Mouse (Mus musculus) left cerebral cortex, postnatal 4 days (tissue): ENCODE results near the gene Cfc1. TPM values are rescaled to one million over a fixed set of nuclear protein-coding genes. Genes with fewer than 3 reads are reported as not detected.
A peak's percentile ranks its signal among the peaks of the same experiment; 100 is the strongest.

Experiments used
- DNase-seq: peaks from one replicate; pipeline ENCODE4 v3.0.0-alpha.2; 2022
- intact Hi-C: fragments of 180-260 bp; cut with DNase I; formaldehyde crosslinking; loops from one replicate; pipeline ENCODE4 v1.15.1; 2025
- total RNA-seq, 2 experiments: library from RNA; stranded (reverse); gene quantifications; 2 replicates each; pipeline ENCODE4 v1.2.3; 2021

Gene Cfc1
- total RNA-seq, 2 experiments from 2014 or later, result not detected

DNA sequence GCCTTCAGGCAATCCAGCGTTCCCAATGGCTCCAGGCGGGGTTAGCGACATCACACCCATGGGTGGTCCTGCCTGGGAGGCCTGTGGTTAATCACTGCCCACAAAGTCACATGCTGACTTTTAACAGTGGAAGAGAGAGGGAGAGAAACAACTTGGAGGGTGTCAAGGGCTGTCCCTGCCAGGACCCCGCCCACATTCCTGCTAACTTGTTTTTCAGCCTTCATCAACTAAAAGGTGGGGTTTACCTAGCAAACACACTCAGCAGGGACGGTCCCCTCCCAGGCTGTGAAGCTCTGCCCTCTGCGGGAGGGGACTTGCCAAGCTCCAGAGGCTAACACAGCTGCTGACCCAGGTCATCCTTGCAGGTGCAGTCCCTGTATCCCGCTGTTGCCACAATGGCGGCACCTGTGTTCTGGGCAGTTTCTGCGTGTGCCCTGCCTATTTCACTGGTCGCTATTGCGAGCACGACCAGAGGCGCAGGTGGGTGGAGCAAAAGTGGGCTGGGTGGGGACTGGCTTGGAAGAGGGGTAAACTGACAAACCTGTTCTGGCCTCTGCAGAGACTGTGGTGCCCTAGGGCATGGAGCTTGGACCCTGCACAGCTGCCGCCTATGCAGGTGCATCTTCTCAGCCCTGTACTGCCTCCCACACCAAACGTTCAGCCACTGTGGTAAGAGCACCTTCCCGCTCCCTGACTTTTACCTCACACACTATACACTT lies 1.5 kb downstream of the Cfc1 start:
- no peak for DNase-seq
- intact Hi-C loops, result no loop called here

DNA sequence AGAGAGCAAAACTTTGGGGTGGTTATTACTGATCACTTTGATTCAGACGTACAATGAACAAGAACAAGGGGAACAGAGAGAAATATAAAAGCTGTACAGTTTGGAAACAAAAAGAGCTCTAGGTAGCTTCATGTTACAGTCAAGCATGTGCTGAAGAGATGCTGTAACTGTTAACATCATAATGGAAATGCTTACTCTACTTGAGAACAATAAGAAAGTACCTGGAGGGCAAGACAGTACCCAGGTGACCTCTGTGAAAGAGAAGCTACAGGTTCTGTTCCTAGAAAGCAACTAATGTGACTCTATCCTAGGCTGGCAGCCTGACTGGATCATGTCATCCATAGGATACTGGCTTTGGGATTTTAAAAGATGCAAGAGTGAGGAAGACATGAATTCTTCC lies 11.6 kb downstream of the Cfc1 start:
- intact Hi-C loops, result no loop called here
- no peak for DNase-seq

DNA sequence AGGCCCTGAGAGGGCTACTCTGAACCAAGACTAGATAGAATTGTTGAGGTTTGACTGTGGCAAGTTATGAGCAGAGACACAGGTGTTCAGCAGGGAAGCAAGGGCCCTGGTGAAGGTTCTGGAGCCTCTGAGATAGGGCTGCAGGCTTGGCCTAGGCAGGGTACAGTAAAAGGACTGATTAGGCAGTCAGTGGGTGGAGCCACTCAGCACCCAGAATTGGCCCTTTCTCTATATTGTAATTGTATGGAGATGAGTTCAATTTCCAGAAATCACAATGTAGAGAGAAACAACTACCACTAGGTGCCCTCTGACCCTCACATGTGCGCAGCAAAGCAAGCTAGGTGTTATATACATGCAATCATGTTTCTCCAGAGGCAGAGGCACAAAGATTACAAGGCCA lies 18.2 kb downstream of the Cfc1 start:
- DNase-seq, result no peak
- intact Hi-C loops, result no loop called here

DNA sequence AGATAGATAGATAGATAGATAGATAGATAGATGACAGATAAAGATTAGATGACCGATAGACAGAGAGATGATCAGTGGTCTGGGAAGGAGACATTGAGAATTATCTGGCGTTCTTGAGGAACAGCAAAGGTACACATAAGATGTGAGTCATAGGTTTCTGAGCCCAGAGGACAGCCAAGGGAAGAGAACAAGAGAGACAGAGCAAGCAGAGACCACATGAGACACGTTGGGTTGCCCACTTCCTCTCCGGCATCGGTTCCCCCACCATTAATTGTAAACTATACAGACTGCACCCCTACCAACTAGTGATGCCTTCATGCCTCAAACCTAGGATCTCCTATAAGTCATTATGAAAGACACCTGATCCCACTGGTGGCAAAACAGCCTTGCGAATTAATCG lies 18.8 kb downstream of the Cfc1 start:
- intact Hi-C loops, result no loop called here
- DNase-seq, result no peak

DNA sequence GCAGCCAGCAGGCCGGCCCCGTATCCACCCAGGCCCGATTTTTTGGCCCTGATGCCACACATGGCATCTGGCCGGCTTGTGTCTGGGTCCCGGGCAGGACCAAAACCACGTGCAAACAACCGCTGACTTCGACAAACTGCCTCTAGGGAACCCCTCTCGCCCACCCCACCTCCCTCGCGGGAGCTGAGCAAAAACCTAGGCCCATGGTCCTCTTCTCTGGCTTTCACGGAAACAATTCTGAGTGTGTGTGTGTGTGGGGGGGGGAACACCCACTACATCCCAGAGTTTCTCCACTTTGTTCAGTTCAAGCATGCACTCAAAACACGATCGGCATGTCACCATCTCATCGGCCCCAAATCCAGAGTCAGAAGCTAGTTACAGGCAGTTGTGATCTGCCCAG lies 25.4 kb downstream of the Cfc1 start, which contains the start of gene Prss40:
Gene Prss40 (minus strand): TSS at position 101 of the 400 bp plus-strand sequence.
- DNase-seq, result no peak
- intact Hi-C loops, result no loop called here

DNA sequence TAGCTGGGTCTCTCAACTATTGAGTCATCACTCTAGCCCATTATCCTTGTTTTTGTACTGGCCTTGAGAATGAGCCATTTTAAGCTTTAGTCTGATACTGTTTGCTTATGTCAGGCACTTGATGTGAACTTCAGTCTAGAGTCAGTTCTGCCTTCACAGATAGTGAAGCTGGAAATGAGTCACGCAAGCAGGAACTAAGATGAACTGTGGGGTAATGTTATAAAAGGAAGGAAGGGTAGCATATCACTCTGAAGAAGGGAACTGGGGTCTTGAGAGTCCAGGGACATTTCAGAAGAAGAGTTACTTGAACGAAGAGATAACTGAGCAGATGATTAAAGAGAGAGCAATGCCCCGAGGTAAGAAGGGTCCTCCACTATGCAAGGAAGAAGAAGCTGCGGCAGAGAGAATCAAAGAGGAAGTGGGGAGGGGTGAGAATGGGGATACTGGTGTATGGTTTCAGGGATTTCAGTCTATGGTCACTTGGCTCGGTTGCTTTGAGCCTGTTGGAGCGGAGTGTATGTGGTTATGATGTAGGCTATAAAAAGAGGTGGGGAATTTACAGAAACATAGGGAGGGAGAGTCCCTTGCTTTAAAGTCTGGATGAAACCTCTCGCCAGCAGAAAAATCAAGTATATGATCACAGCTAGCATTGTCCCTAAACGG lies 29.1 kb downstream of the Cfc1 start:
- no peak for DNase-seq
- intact Hi-C loops, result no loop called here

DNA sequence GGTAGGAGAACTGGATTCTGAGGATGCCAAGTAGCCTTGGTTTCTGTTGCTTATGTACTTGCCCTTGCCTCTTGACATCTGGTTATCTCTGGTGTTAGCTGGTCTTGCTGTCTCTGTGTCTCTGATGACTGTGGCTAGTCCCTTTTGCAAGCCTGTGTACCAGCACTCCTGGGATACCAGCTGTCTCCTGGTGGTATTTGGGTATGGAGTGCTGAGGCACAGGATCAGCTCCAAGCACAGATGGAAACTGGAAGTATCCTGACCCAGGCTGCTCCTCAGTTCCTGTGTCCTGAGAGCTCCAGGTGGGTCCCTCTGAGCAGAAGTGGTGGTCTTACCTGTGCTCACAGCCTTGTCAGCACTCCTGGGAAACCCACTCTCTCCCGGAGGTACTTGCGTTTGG lies 32.7 kb downstream of the Cfc1 start:
- intact Hi-C loops, result no loop called here

DNA sequence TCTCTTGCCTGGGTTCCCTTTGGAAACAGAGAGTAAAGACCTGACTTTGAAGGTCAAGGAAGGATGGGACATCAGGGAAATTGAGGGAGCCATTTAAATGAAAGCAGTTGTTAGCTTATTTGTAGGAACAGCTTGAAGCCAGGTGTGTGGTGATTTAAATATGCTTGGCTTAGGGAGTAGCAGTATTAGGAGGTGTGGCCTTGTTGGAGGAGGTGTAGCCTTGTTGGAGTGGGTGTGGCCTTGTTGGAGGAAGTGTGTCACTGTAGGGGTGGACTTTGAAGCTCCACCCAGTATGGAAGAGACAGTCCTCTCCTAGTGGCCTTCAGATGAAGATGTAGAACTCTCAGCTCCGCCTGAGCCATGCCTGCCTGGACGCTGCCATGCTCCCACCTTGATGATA lies 34.4 kb downstream of the Cfc1 start:
- intact Hi-C loops, result no loop called here

More for the DNA sequence above, 32.7 kb downstream of the Cfc1 start:
- no peak for DNase-seq

DNA sequence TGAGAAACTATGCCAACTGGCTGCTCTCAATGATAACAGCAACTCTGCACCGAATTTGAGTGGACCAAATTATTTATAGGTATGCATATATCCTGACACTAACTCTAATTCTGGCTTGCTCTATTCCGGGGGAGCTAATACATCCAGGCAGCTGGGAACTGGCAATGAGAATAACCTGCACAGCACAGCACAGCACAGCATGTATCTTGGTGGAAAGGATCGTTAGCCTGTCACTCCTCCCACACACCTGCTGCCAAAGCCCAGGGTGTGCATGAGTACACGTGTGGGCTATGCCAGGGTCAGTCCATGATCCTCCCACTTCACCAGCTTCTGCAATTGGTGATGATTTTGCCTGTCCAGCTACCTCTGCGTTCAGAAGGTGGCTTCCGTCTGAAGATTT lies 36.0 kb downstream of the Cfc1 start:
- intact Hi-C loops, result no loop called here
- no peak for DNase-seq

More for the DNA sequence above, 34.4 kb downstream of the Cfc1 start:
- DNase-seq, result no peak

DNA sequence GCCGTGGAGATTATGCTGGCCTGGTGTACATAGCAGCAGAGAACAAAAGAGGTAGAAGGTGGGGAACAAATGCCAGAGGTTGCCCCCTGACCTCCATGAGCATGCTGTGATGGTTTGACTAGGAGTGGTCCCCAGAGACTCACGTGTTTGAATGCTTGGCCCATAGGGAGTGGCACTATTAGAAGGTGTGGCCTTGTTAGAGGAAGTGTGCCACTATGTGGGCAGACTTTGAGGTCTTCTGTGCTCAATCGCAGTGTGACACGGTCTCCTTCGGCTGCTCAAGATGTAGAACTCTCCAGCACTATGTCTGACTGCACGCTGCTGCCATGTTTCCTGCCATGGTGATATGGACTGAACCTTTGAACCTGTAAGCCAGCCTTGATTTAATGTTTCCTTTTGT lies 37.8 kb downstream of the Cfc1 start:
- intact Hi-C loops, result no loop called here

DNA sequence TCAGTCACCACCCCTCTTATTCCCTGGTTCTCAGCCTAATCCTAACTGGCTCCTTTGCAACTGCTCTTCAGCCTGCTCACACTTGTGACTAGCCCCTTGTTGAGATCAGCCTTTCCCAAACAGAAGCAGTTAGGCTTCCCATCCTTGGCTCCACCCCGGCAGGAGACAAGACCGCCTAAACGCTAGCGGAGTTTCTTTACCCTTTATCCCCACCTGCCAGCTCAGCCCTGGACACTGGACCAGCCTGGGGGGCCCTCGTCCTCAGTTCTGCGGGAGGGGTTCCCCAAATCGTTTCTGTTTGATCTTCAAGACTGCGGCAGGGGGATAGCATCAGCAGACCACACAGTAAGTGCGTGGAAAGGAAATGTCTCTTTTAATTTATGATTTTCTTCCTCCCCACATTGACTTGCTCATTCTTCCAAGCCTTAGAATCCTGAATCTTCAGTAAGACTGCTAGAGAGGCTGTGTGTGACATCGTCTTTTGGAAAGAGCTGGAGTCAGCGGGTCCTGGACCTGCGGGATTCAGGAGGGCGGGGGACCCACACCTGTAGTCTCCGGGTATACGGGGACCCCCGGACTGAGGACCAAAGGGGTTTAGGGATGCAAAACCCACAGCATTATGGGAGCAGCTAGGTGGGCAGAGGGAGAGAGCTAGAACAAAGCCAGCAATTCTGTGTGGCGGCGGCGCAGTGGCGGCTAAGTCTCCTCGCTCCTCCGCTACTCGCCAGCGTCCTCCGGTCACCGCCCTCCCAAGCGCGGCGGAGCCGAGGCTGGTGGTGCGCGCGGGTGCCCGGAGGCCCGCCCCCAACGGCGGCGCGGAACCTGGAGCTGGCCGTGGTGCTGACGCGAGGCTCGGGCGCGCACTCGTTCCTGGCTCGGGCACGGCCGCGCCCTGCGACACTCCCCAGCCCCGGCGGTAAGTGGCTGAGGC lies 43.7 kb downstream of the Cfc1 start, which contains the start of gene Amer3:
Gene Amer3 (plus strand): TSS at position 807 of the 931 bp plus-strand sequence.
- peak; percentile 75 for DNase-seq
- intact Hi-C loops, result no loop called here

More for the DNA sequence above, 37.8 kb downstream of the Cfc1 start:
- no peak for DNase-seq

DNA sequence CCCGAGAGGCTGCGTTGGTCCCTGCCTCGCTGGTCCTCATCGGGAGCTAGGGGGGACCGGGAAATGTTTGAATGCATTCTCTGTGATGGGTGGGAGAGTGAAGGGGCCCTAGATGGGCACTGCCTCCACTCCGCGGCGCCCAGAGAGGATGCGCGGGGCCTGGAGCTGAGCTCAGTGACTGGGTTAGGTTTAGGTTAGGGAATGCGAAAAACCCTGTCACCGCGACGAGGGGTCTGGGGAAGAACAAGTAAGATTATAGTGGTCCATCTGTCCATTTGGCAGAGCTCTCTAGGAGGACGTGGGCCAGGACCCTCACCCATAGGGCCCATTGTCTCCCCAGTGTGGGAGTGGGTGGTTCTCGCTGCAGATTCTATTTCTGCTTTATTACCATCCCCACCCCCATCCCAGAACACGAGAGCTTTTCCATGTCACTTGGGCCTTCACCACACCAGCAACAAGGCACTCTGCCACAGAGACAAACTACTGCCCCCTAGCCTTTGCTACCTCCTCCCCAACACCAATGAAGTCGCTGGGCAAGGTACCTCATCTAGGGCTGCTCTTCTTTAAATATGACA lies 44.4 kb downstream of the Cfc1 start:
- intact Hi-C loops, result no loop called here
- DNase-seq, result peak; percentile 34

DNA sequence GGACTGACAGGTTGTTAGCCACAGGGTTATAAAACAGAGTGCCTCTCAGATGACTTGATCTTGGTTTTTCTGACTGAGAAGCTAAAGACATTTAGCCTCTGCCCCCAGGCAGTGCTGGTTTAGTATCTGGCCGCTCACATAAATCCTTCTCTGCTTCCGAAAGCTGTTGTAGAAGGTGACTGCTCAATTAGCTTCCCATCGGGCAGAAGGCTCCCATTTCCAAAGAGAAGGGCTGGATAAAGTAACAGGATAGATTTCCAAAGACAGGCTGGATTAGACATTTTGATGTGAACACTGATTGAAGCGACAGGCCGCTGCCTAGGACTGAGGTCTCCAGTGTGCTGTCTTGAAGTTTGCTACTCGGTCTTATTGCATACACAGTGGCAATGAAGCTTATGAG lies 46.8 kb downstream of the Cfc1 start:
- DNase-seq, result no peak
- intact Hi-C loops, result no loop called here

DNA sequence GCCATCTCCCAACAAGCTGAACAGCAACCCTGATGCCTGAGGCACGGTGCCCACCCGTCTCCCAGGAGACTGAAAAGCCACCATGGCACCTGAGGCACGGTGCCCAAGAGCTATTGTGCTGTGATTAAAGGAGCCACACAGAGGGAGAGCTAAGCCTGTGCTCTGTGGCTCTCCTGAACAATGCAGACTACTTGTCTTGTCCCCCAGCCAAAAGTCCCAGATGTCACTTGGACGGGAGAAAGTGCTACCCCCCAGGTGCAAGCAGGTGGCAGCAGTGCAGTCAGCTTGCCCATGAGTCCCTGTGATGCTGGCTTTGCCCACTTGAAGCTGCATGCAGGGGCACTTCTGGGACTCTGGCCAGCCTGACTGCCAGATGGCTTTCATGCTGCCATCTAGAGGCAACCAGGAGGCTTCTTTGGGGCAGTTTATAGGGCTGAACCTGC lies 48.4 kb downstream of the Cfc1 start:
- intact Hi-C loops, result no loop called here
- peak; percentile 98 for DNase-seq

DNA sequence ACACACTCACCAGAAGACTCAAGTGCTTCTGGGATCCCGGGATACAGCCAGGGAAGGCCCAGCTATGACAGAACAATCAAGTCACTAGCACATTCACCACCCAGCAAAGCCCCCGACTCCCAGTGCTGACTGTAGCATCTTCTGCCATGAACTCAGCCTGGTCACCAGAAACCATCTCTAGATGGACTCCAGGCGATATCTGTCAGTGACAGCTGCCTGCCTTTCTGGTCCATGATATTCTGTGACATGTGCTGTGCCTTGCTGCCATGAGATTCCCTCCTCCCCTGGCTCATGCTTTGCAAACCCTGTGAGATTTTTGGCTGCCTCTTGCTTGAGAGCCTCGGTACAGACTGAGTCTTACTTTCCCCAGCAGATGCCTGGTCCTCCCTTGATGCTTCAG lies 49.3 kb downstream of the Cfc1 start:
- intact Hi-C loops, result no loop called here

DNA sequence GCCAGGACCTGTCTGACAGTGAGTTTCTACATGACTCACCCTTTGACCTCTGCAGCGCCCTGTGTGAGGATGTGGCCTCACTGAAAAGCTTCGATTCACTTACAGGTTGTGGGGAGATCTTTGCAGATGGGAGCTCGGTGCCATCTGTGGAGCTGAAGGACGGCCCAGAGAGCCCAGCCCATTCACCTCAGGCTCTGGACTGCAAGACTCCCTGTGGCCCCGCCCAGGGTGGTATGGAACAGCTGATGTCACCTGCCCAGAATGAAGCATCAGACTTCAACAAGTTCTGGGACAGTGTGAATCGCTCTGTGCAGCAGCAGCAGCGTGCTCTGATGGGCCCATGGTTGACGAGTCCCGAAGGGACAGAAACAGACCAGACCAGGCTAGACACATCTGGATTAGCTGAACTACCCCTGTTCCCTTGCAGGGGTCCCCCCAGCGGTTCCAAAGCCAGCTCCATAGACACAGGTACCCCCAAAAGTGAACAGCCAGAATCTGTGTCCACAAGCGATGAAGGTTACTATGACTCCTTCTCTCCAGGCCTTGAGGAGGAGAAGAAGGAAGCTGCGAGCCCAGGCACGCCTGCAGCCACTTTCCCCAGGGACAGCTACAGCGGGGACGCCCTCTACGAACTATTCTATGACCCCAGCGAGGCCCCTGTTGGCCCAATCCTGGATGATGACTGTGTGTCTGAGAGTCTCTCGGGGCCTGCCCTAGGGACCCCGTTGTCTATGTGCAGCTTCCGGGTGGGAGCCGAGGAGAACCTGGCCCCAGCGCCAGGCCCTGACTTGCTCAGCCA lies 52.0 kb downstream of the Cfc1 start:
- intact Hi-C loops, result no loop called here
- DNase-seq, result no peak

More for the DNA sequence above, 49.3 kb downstream of the Cfc1 start:
- peak; percentile 40 for DNase-seq
